8 mouse cellular contexts compared by ENCODE assay signal in genomic region chr3:32398623-32399022, GRCm38 (mm10). TPM values are rescaled to one million over a fixed set of nuclear protein-coding genes. Genes with fewer than 3 reads are reported as not detected.
DNase-seq lines count a peak whose midpoint lies in the region; ATAC-seq and TF ChIP-seq lines count a peak whose summit lies in the region.

No protein-coding gene starts in this region.

- WGBS in kidney, adult 2 months: 19% methylated on average over 4 of the region's 4 CpGs
- WGBS in hindbrain, embryonic 15.5 days: 33% methylated on average over 4 of the region's 4 CpGs
- WGBS in midbrain, embryonic 14.5 days: 6% methylated on average over 4 of the region's 4 CpGs

- TF ChIP-seq CTCF in kidney, adult 2 months (conservative IDR thresholded peaks at IDR 0.05; ENCODE audit: insufficient read depth, insufficient read length, low read depth, low read length): no peak

- peak overlapping the region; percentile 77 for H3K4me2 ChIP-seq in hindbrain, embryonic 15.5 days
- peak overlapping the region; percentile 73 for H3K4me2 ChIP-seq in midbrain, embryonic 14.5 days (ENCODE audit: low read length)

- no peak for TF ChIP-seq POLR2A in kidney, adult 2 months (IDR thresholded peaks at IDR 0.05; ENCODE audit: low read depth, low read length)

- H3K27me3 ChIP-seq in kidney, adult 2 months (replicated peaks; ENCODE audit: control insufficient read depth, insufficient read depth, low read length): no peaks in the 10 kb centered on the region
- H3K27me3 ChIP-seq in hindbrain, embryonic 15.5 days: no peaks in the 10 kb centered on the region
- no peaks in the 10 kb centered on the region for H3K27me3 ChIP-seq in midbrain, embryonic 14.5 days (ENCODE audit: control insufficient read depth, insufficient read depth, low read length)

- peak overlapping the region; percentile 39; the same call in 1 of the 2 replicates for H3K27ac ChIP-seq in kidney, adult 2 months (ENCODE audit: insufficient read depth, low read depth, low read length)
- no peak overlapping the region for H3K27ac ChIP-seq in brown adipose tissue, adult 24 weeks (replicated peaks; ENCODE audit: low read depth, low read length)
- no peak overlapping the region for H3K27ac ChIP-seq in hindbrain, embryonic 15.5 days (replicated peaks)
- H3K27ac ChIP-seq in midbrain, embryonic 14.5 days (replicated peaks; ENCODE audit: low read depth, low read length): no peak overlapping the region

- no peak for ATAC-seq in hindbrain, embryonic 15.5 days (ENCODE audit: low FRiP score, low read depth)
- no peak for ATAC-seq in midbrain, embryonic 14.5 days (ENCODE audit: low FRiP score, low TSS enrichment)

- H3K36me3 ChIP-seq in kidney, adult 2 months (ENCODE audit: control insufficient read depth, insufficient read depth, low read length): no peaks in the 10 kb centered on the region
- H3K36me3 ChIP-seq in hindbrain, embryonic 15.5 days: no peaks in the 10 kb centered on the region
- H3K36me3 ChIP-seq in midbrain, embryonic 14.5 days (ENCODE audit: control insufficient read depth, insufficient read depth, low read length): no peaks in the 10 kb centered on the region

- no peak overlapping the region for H3K4me3 ChIP-seq in kidney, adult 2 months (ENCODE audit: insufficient read depth, low read depth, low read length)
- H3K4me3 ChIP-seq in brown adipose tissue, adult 24 weeks (ENCODE audit: insufficient read depth, low read depth, low read length): 0 out of 2 replicates have a peak overlapping the region, but pooled peaks have one; percentile 9
- H3K4me3 ChIP-seq in hindbrain, embryonic 15.5 days: peak overlapping the region; percentile 83
- H3K4me3 ChIP-seq in midbrain, embryonic 14.5 days (replicated peaks; ENCODE audit: low read depth, low read length): peak overlapping the region; percentile 76

- no peaks in the 10 kb centered on the region for H3K9me3 ChIP-seq in hindbrain, embryonic 15.5 days
- no peaks in the 10 kb centered on the region for H3K9me3 ChIP-seq in midbrain, embryonic 14.5 days (ENCODE audit: control insufficient read depth, low read length)

- no peak for DNase-seq in kidney, adult 2 months
- DNase-seq in kidney, adult 9 months: no peak
- DNase-seq in midbrain, embryonic 14.5 days: peak; percentile 32
- no peak for DNase-seq in gastrocnemius, adult 18-20 months (ENCODE audit: low spot score)
- no peak for DNase-seq in urinary bladder, postnatal 36 days (ENCODE audit: low spot score in 2 of 2)
- no peak for DNase-seq in natural killer cell, adult 2 months (ENCODE audit: low spot score in 2 of 2)

- peak overlapping the region; percentile 29; the same call in 1 of the 2 replicates for H3K9ac ChIP-seq in hindbrain, embryonic 15.5 days
- no peak overlapping the region; the same call in 1 of the 2 replicates for H3K9ac ChIP-seq in midbrain, embryonic 14.5 days (replicated peaks; ENCODE audit: low read length)

- H3K4me1 ChIP-seq in kidney, adult 2 months (ENCODE audit: control insufficient read depth, insufficient read depth, low read length): peaks cover 35% of the 10 kb centered on the region
- peaks cover 20% of the 10 kb centered on the region for H3K4me1 ChIP-seq in brown adipose tissue, adult 24 weeks (ENCODE audit: control insufficient read depth, insufficient read depth, insufficient read length, low read length)
- peaks cover 39% of the 10 kb centered on the region for H3K4me1 ChIP-seq in hindbrain, embryonic 15.5 days (replicated peaks)
- peaks cover 28% of the 10 kb centered on the region for H3K4me1 ChIP-seq in midbrain, embryonic 14.5 days (ENCODE audit: control insufficient read depth, insufficient read depth, low read length)

RNA-seq across cellular contexts. Expression of gene Pik3ca, which starts 1.2 kb away (rescaled TPM):
- polyA plus RNA-seq in kidney, adult 2 months (2012; rRNA removed): 7.9 and 10.2 TPM in 2 replicates
- polyA plus RNA-seq in brown adipose tissue, adult 24 weeks (2012; ENCODE audit: insufficient read depth, insufficient read length, missing spikeins): 14.3 and 17.7 TPM in 2 replicates
- polyA plus RNA-seq in hindbrain, embryonic 15.5 days (2015; fragmentation: Nextera tagmentation; extraction: Ambion mirVana): 10.8 and 12.8 TPM in 2 replicates
- polyA plus RNA-seq in midbrain, embryonic 14.5 days (2014; fragmentation: Nextera tagmentation; extraction: Ambion mirVana): 28.5 and 29.3 TPM in 2 replicates
- total RNA-seq in gastrocnemius, adult 18-20 months (2021): 10 to 100 TPM; 45.9 to 48.8 TPM

RNA-seq across cellular contexts. Expression of gene Zmat3, which starts 32.8 kb away (rescaled TPM):
- 9.5 and 9.9 TPM in 2 replicates for polyA plus RNA-seq in kidney, adult 2 months (2012; rRNA removed)
- polyA plus RNA-seq in brown adipose tissue, adult 24 weeks (2012; ENCODE audit: insufficient read depth, insufficient read length, missing spikeins): 2.9 and 3.5 TPM in 2 replicates
- polyA plus RNA-seq in hindbrain, embryonic 15.5 days (2015; fragmentation: Nextera tagmentation; extraction: Ambion mirVana): 7.9 and 8.2 TPM in 2 replicates
- polyA plus RNA-seq in midbrain, embryonic 14.5 days (2014; fragmentation: Nextera tagmentation; extraction: Ambion mirVana): 7.7 and 9.7 TPM in 2 replicates
- total RNA-seq in gastrocnemius, adult 18-20 months (2021): 1 to 10 TPM; 7.4 to 7.8 TPM
